Mouse (Mus musculus) WW6 (cell line): ENCODE measurements at regions not wholly inside any gene's neighbourhood (a gene's known extent, or its start where the extent isn't known, plus 50 kb on each side); places are given as distances from the start of the nearest gene placed in this dataset.

ENCODE experiments used
- DNase-seq: peaks from one replicate; pipeline ENCODE4 v3.0.0-alpha.2; 2013; ENCODE audit warnings: low read depth, low spot score

DNA sequence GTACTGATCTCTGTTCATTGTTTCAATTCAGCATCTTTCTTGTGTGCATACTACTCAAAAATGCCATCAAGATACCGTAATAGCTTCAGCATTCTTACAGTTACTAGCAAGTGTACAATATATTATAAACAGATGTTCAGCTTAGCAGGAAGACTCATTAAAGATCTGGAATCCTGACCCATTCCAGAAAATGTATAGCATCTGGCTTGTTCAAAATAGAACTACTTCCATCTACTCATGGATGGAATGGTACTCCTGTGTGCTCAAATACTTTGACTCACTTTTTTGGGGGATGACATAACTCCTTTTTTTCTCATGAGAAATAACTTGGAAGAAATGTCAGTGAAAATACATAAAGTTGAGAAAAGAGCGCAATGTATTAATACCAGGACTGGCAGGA is 291.2 kb upstream of the Manea start:
- no peak for DNase-seq

- DNase-seq, result no peak
Measured at GRCm38 (mm10) chr4:26630553-26631206, 284.0 kb upstream of the Manea start.

- no peak for DNase-seq
Measured at GRCm38 (mm10) chr4:26629710-26630109, 283.0 kb upstream of the Manea start.

DNA sequence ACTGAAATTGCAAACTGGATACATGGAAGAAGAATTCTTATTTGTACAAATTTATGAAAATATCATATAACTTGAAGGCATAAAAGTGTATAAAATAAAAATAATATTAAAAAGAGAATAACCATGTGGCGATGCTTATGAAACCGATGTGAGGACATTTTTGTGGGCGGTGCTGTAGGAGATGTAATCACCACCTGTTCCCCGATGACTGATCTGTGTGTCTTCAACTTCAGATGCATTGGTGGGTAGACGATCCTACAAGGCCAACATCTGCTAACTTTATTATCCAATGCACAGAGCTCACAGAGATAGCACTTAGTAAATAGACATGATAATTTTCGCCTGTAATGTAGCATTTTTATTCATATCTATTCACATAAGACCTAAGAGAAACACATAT is 281.1 kb upstream of the Manea start:
- no peak for DNase-seq

GRCm38 (mm10) chr4:26589081-26589869 is 242.6 kb upstream of the Manea start:
- no peak for DNase-seq

GRCm38 (mm10) chr4:26555690-26556089 is 209.0 kb upstream of the Manea start:
- DNase-seq, result no peak

- peak; percentile 5 for DNase-seq
Measured at GRCm38 (mm10) chr4:26543833-26544232, 197.1 kb upstream of the Manea start.

DNA sequence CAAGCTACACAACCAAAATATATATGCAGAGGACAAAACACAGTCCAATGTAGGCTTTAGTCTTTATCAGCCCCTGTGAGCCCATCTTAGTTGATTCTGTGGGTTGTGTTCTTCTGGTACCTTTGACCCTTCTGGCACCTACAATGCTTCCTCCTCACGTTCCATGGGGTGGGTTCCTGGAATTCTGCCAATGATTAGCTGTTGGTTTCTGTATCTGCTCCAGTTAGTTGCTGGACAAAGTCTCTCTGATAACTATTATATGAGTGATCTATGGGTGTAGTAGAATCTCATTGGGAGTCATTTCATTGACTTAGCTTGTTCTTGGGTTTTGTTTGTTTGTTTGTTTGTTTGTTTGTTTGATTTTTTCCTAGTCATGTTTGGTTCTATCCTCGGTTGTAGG is 195.8 kb upstream of the Manea start:
- DNase-seq, result no peak

- DNase-seq, result no peak
Measured at GRCm38 (mm10) chr4:26508004-26508403, 161.3 kb upstream of the Manea start.

DNA sequence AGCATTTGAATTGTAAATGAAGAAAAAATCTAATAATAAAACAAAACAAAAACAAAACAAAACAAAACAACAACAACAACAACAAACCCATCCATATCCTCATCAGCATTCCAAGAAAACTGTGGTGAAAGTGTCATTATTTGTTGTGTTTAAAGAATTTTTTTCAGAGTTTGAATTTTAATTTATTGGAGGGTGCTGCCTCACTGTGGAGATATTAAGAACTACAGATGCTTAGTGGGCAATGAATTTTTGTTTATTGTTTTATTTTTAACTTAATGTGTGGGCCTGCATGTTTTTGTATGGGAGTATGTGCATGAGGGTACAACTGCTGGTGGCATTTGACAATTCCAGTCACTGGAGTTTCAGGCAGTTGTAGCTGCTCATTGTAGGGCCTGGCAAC is 147.6 kb upstream of the Manea start:
- DNase-seq, result no peak

GRCm38 (mm10) chr4:26474913-26475312 is 128.2 kb upstream of the Manea start:
- no peak for DNase-seq

DNA sequence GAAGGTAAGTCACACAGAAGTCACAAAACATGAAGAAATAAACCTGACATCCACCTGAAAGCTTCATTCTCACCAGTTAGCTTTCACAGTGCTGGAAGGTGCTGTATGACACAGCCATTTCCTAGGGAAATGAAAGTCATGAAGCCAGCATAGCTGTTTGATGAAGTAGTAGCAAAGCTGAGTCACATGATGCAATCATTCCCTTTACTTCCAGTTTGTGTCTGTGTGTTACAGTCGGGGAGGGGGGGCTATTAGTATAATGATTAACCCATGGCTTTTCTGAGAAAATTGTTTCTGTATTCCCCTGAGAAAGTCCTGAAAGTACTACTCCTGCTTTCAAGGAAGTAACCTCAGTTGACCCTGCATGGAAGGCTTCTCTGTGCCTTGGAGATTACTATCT is 94.8 kb upstream of the Manea start:
- no peak for DNase-seq

DNA sequence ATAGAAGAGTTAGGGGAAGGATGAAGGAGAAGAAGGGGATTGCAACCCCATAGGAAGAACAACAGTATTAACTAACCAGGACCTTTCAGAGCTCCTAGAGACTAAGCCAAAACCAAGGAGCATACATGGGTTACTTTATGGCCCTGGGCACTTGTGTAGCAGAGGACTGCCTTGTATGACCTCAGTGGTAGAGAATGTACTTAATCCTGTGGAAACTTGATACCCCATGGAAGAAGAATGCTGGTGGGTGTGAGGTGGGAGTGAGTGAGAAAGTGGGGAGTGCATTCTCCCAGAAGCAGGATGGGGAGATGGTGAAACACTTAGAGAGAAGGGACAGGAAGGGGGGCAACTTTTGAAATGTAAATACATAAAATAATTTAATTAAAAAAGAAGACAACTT is 75.4 kb upstream of the Manea start:
- DNase-seq, result no peak

DNA sequence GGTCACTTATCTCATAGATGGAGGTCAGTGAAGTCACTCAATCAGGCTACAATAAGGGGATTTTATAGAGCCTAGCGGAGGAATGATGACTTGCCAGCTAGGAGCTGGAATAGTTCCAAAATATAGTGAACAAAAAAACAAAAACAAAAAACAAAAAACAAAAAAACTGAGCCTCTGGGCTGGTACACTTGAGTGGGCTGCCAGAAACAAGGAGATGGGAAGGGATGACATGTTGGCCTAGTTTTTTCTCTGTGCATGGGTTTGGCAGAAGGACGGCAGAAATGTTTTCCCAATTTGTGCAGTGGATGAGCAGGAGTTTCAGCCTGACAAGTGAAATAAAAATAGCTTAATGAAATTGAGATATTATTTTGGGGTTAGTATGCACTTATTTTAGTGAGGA is 57.6 kb upstream of the Manea start:
- DNase-seq, result no peak

GRCm38 (mm10) chr4:26402213-26402612 is 55.5 kb upstream of the Manea start:
- DNase-seq, result no peak
